Mouse (Mus musculus) thymus, adult 2 months (tissue): ENCODE results near the gene Bend3.

ENCODE experiments used
- CTCF ChIP-seq: fragments of 200-500 bp; IDR thresholded peaks from 2 replicates; pipeline ENCODE4 v1.5.1; 2012; ENCODE audit warnings: mild to moderate bottlenecking, control low read depth, low read length, moderate library complexity, borderline replicate concordance; ENCODE audit not compliant: control insufficient read depth, poor library complexity, insufficient read depth; ENCODE audit errors: extremely low read depth
- POLR2A ChIP-seq: fragments of 200-500 bp; IDR thresholded peaks from 2 replicates; pipeline ENCODE4 v1.6.1; 2012; ENCODE audit warnings: mild to moderate bottlenecking, low read length, control low read depth, moderate library complexity; ENCODE audit not compliant: control insufficient read depth, poor library complexity, insufficient read depth; ENCODE audit errors: extremely low read depth

DNA sequence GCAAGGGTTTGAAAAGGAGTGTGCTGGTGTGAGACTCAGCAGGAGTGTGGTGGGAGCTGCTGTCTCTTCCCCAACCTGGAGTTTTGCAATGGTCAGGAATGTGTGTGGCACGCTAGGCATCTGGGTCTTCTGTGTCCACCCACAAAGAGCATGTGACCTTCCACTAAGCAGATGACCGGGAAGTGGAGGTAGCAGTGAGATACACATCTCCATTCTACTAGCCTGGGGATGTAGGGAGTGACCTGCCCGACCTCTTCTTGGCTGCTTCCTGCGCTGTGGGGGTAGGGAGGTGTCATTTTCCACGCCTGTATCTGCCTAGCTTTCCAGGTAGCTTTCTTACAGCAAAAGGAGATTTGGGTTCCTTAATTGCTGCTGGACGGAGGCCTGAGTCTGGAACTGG is 10.9 kb downstream of the Bend3 start:
- no peak for TF ChIP-seq CTCF
- no peak for TF ChIP-seq POLR2A
